Mouse (Mus musculus): ENCODE results near the gene Eya4.

Gene Eya4

DNA sequence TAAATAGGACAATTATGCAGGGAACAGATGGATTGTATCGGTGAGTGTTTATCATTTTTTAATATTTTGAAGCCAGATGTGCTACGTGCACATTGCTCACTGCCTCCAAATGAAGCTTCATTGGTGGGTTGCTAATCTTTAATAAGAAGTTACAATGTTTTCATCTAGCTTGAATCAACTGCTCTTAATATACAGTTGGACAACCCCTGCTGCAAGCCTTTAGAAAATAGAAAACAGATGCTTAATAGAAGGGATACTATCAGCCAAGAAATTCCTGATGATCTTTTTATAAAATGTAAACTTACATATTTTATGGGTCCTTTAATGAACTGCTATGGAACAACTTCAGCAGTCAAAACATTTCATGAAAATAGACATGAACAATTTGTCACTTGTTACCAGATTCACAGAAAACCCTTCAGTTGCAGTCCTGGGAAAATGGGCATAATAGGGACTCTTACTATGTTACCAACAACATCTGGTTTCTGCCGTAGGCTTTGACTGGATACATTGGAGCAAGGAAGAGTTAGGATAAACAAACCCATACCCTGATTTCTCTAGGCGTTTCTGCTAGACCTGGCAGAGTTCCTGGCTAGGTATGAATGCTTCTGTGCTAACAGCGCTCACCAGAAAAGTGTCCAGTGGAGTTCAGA is 290.4 kb downstream of the Eya4 start:
- DNase-seq: no peak

DNA sequence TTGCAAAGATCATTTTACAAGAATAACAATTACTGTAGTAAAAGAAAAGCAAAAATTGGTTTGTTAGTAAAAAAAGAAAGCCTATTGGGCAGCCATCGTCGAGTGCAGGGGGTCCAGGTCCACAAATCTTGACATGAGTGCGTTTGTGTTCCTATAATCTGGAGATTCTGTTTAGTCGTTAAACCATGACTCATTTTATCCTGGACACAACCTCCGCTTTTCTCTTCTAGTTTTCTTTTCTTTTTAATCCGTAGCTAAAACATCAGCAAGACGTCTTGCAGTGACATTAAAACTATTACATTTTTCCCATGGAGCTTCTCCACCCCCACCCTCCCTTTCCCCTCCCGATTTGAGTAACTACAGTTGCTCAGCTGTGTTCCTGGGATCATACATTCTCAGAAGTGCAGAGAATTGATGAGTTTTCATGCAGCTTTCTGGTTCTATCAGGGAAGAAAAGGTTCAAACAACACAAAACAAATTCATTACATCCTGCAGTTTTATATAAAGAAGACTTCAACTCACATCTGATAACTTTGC is 297.1 kb downstream of the Eya4 start:
- no peak for DNase-seq

Data from cerebellum, postnatal 36 days (tissue).